Mouse (Mus musculus) embryonic facial prominence, embryonic 13.5 days (tissue): Measurements from ENCODE around the gene Tmem138. TPM values are rescaled to one million over a fixed set of nuclear protein-coding genes. Genes with fewer than 3 reads are reported as not detected.

Experiments
- ATAC-seq: fragments of 200-750 bp; cut with Nextera tagmentation; 2 replicates; pipeline ENCODE4 v1.8.0; 2017; ENCODE audit warnings: low read depth; ENCODE audit not compliant: insufficient number of reproducible peaks, insufficient read depth, low FRiP score, low TSS enrichment
- H3K27ac ChIP-seq: fragments of 300-500 bp; sonication (generic); 2 replicates; pipeline ENCODE4 v1.5.1; 2015; ENCODE audit warnings: moderate library complexity, mild to moderate bottlenecking, inconsistent platforms
- H3K27me3 ChIP-seq: fragments of 300-500 bp; sonication (generic); 2 replicates; pipeline ENCODE4 v1.6.1; 2015; ENCODE audit warnings: mild to moderate bottlenecking, inconsistent platforms
- H3K36me3 ChIP-seq: fragments of 300-500 bp; sonication (generic); 2 replicates; pipeline ENCODE4 v1.6.1; 2015; ENCODE audit warnings: mild to moderate bottlenecking, inconsistent platforms
- H3K4me1 ChIP-seq: fragments of 300-500 bp; sonication (generic); 2 replicates; pipeline ENCODE4 v1.6.1; 2015; ENCODE audit warnings: inconsistent platforms
- H3K4me2 ChIP-seq: fragments of 300-500 bp; sonication (generic); 2 replicates; pipeline ENCODE4 v1.6.1; 2015; ENCODE audit warnings: moderate library complexity, mild to moderate bottlenecking, inconsistent platforms
- H3K4me3 ChIP-seq: fragments of 300-500 bp; sonication (generic); 2 replicates; pipeline ENCODE4 v1.5.1; 2015; ENCODE audit warnings: mild to moderate bottlenecking, inconsistent platforms
- H3K9ac ChIP-seq: fragments of 300-500 bp; sonication (generic); 2 replicates; pipeline ENCODE4 v1.6.1; 2015; ENCODE audit warnings: mild to moderate bottlenecking, inconsistent platforms
- H3K9me3 ChIP-seq: fragments of 300-500 bp; sonication (generic); 2 replicates; pipeline ENCODE4 v1.6.1; 2016; ENCODE audit warnings: inconsistent platforms
- WGBS: fragments of 180-500 bp; shearing (Covaris S2); methylation state at CpG from one replicate; pipeline ENCODE4 v1.1.7; 2015; ENCODE audit warnings: mixed read lengths; 5-methylcytosine and 5-hydroxymethylcytosine counted together
- polyA plus RNA-seq: library from polyadenylated mRNA; unstranded; fragments of >200 nt; fragmentation: Nextera tagmentation; extraction: Ambion mirVana; gene quantifications from 2 replicates; pipeline ENCODE4 v1.2.1, GENCODE M21; 2015

Tmem138 gene
- 38.3 and 39.1 TPM in 2 replicates for polyA plus RNA-seq

DNA sequence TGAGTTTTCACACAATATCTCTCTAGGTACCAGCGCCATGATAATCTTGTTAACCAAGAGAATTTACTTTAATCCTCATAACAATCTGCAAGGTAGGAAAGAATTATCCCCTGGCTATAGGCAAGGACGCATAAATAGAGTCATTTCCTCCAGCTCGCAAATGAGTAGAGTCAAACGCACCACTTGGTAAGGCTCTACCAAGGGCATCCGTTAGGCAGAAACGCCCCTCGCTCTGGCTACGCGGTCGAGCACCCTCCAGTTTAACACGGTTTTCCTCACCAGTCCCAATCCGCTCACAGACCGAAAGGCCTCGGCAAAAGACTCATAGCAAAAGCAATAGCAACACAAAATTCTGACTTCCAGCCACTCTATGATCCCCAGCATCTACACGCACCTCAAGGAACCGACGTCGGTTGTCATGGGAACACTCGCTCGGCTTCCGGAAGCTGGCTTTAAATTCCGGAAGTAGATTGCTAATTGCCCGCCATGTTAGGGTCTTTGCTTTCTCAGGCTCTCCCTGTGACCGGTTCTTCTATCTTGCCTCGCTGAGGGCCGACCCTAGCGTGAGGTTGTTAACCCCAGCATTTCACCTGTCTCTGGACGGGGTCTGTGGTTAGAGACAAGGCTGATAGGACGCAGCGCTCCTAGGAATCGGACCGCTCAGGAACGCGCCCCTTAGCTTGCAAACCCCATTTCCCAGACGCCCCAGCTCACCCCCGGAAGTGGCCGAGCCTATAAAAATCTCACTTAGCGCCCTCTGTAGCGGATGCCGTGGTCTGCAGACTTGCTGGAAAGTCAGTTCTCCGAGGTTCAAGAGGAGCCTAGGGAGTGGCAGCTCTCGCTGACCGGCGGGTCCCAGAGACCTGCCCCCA lies at the start of gene Tmem138, which contains the start of gene Cyb561a3:
Gene Tmem138 (minus strand): TSS at position 673 of the 872 bp plus-strand sequence.
Gene Cyb561a3 (plus strand): TSS at position 483 of the 872 bp plus-strand sequence.
- Histone ChIP-seq H3K9ac (peak within 1 kb of the TSS; percentile 85), H3K27me3 (no peaks in the 10 kb centered on the region), H3K4me2 (peak within 1 kb of the TSS; percentile 84), H3K4me3 (peak within 1 kb of the TSS; percentile 68), H3K27ac (peak within 1 kb of the TSS; percentile 88), H3K4me1 (peaks cover 18% of the 10 kb centered on the region), H3K36me3 (peaks cover 30% of the 10 kb centered on the region), H3K9me3 (no peaks in the 10 kb centered on the region)
- ATAC-seq: peak; percentile 91
- under 1% methylated on average over 44 of the region's 44 CpGs for WGBS

DNA sequence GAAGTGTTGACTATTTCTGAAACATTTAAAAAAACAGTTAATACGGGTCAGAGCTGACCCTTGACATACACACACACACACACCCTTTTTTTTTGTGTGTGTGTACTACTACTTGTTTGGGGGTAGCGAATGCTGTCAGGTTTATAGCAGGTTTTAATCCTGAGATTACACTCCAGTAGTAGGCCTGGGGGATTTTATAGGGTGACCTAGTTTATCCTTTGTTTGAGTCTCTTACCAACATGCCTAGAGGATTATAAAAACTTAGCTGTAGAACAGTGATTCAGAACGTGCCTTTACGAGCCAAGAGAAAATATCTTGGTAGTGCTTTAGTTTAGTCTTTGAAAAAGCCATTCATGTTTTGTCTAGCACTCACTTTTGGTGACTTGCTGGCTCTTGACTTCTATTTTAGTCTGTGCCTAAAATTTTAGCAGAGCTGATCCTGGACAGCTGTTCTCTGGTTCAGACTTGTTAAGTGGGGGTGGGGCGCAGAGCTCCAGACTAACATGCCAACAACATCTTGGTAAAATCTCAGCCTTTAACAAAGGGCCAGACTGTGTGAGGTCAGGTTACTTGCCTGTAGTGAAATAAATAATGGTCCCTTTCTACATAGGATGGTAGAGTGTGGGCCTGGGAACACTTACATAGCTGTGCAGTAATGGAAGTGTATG lies 31.5 kb upstream of the Tmem138 start:
- H3K27ac ChIP-seq: no peak overlapping the region
- ATAC-seq: no peak
- no peak overlapping the region for H3K9ac ChIP-seq
- H3K9me3 ChIP-seq: no peaks in the 10 kb centered on the region
- no peaks in the 10 kb centered on the region for H3K27me3 ChIP-seq
- WGBS: 84% methylated on average over 5 of the region's 5 CpGs
- no peak overlapping the region for H3K4me3 ChIP-seq
- no peak overlapping the region for H3K4me2 ChIP-seq
- peaks cover 34% of the 10 kb centered on the region for H3K4me1 ChIP-seq
- peaks cover 64% of the 10 kb centered on the region for H3K36me3 ChIP-seq

DNA sequence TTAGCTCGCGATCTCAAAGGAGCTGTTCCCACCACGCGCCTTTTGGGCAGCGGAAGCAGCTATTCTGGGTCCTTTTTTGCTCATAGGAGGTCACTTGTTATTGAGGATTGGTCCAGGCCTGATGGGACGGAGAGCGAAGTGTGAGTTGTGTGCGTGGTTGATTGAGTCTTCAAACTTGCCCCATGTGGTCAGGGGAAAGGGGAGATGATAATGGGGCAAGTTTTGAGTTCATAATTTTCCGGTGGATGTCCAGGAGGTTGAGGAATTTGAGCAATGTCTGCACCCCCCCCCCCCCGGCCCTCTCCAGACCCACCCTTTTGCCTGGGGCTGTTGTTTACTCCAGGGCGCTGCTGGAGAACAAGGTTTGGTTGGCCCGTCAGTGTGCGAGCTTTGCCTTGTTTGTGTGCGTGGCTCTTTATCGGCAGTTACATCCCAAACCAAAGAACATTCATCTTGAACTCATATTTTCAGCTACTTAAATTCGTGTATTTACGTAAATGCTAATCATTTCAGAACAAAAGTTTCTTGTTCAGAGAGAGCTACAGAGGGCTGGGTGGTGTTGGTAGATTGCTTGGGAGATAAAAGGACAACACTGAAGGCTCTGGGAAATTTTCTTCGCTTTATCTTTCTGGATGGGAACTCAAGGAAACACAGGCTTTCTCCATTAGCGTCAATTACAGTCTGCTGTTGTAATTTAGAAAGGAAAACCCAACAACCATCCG lies 28.9 kb upstream of the Tmem138 start:
- ATAC-seq: no peak
- 4% methylated on average over 20 of the region's 20 CpGs for WGBS
- peak overlapping the region; percentile 99 for H3K4me3 ChIP-seq
- no peaks in the 10 kb centered on the region for H3K27me3 ChIP-seq
- H3K9ac ChIP-seq: peak overlapping the region; percentile 98
- H3K4me2 ChIP-seq: peak overlapping the region; percentile 79
- H3K36me3 ChIP-seq: peaks cover 38% of the 10 kb centered on the region
- peaks cover 47% of the 10 kb centered on the region for H3K4me1 ChIP-seq
- no peaks in the 10 kb centered on the region for H3K9me3 ChIP-seq
- peak overlapping the region; percentile 94 for H3K27ac ChIP-seq

DNA sequence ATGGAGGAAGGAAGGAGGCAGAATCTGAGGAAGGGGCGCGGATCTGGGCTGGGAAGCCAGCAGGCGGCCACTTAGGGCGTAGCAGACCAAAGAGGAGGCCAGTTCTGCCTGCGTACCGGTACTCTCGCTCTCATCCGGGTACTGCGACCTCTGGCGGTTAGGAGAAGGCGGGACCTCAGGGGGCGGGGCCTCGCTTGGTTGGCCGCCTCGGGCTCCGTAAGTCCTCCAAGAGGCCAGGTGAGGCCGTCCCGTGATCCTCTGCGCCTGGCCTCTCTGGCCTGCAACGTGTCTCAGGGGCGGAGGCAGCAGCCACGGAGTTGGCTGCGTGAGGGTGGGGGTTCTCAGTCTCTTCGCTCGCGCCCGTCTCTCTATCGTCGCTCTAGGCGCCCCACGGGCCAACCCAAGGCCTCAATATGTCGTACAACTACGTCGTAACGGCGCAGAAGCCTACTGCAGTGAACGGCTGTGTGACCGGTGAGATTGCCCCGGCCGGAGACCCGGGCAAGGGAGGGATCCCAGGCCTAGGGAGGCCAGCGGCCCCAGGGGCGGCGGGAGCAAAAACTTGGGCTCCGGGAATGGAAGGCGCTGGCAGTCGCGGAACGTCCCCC lies 28.2 kb upstream of the Tmem138 start, which contains the start of the genes Ddb1 and Tkfc:
Gene Ddb1 (plus strand): TSS at position 35 of the 608 bp plus-strand sequence.
Gene Tkfc (minus strand): TSS at position 362 of the 608 bp plus-strand sequence.
- Histone ChIP-seq H3K4me1 (peaks cover 47% of the 10 kb centered on the region), H3K27ac (peak within 1 kb of the TSS; percentile 94), H3K4me3 (peak within 1 kb of the TSS; percentile 99), H3K36me3 (peaks cover 33% of the 10 kb centered on the region), H3K9ac (peak within 1 kb of the TSS; percentile 98), H3K9me3 (no peaks in the 10 kb centered on the region), H3K27me3 (no peaks in the 10 kb centered on the region), H3K4me2 (peak within 1 kb of the TSS; percentile 79)
- peak; percentile 95 for ATAC-seq
- under 1% methylated on average over 49 of the region's 49 CpGs for WGBS

DNA sequence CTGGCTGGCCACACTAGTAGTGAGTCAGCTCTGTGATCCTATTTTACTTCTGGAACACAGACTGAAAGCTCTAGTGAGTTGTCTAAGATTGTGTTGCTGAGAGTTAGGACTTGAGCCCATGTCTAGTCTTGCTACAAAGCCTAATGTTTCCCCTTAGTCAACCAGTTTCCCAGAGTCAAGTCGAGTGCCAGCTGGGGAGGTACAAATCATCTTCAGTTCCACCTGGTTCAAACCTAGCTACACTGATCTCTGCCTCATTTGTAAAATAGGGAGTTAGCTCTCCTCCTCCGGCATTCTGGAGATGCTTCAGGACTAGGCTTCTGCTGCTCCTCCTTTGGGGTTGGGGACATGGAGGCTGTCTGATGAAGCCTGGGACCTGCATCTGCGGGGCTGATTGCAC lies 27.4 kb upstream of the Tmem138 start:
- Histone ChIP-seq H3K4me1 (peaks cover 47% of the 10 kb centered on the region), H3K27ac (peak overlapping the region; percentile 94), H3K4me3 (peak overlapping the region; percentile 99), H3K4me2 (peak overlapping the region; percentile 79), H3K36me3 (peaks cover 33% of the 10 kb centered on the region), H3K27me3 (no peaks in the 10 kb centered on the region), H3K9me3 (no peaks in the 10 kb centered on the region), H3K9ac (peak overlapping the region; percentile 98)
- ATAC-seq: no peak
- WGBS: 58% methylated on average over 3 of the region's 3 CpGs

DNA sequence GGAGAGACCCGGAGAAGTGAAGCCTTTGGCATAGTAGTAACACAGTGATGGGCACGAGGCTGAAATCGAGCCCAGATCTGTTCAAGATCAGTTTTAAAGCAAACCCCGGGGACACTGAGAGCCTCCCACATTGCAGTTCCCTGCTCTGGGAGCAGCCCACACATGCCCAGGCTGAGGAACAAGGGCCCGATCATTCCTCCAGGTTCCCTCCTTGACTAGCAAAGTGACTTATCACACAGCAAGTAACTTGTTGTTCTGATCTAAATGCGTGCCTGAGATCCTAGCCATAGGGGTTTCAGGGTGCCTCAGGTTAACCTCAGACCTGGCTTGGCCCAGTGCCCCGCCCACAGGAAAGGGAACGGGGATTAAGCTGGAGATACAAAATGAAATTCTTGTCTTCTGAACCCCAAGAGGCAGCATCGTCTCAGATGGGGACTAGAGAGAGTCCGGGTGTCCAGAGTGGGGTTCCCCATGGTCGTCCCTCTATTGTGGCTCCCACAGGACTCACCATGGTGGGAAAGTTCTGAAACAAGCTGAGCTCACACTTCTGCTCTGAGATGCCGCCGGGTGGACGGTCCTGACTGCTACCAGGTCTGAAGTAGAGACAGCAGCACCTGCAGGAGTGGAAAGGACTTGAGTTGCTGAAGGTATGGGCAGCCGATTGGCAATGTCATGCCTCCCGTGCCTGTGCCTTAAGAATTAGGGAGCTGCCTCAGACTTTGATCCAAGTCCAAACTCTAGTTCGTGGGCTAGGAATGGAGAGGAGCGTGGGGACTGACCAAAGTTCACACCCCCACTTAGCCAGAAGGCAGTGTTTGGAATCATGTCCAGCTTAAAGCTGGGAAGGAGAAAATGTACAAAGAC lies 26.7 kb upstream of the Tmem138 start:
- Histone ChIP-seq H3K9ac (peak overlapping the region; percentile 98; the same call in 1 of the 2 replicates), H3K27me3 (no peaks in the 10 kb centered on the region), H3K36me3 (peaks cover 33% of the 10 kb centered on the region), H3K4me1 (peaks cover 47% of the 10 kb centered on the region), H3K4me2 (peak overlapping the region; percentile 79; the same call in 1 of the 2 replicates), H3K4me3 (no peak overlapping the region), H3K27ac (peak overlapping the region; percentile 92; the same call in 1 of the 2 replicates), H3K9me3 (no peaks in the 10 kb centered on the region)
- 81% methylated on average over 18 of the region's 18 CpGs for WGBS
- ATAC-seq: no peak

DNA sequence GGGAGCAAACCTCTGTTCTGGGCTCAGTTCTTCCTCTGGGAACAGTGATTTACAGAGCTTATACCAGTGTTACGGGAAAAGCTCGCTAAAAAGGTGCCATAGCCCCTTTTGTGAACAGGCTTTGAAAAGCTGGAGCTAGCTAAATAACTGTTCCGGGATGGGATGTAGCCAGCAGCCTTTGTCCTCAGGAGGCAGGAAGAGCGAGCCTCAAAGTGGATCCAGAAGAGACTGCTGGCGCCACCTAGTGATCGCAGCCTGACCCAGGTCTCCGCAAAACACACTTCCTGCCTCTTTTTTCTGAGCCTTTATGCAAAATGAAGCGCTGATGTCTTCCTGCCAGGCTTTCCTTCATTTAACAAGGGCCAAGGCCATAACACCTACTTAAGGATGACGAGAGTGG lies 25.6 kb upstream of the Tmem138 start:
- no peaks in the 10 kb centered on the region for H3K9me3 ChIP-seq
- no peaks in the 10 kb centered on the region for H3K27me3 ChIP-seq
- H3K9ac ChIP-seq: peak overlapping the region; percentile 76
- H3K27ac ChIP-seq: peak overlapping the region; percentile 92
- no peak for ATAC-seq
- peak overlapping the region; percentile 67 for H3K4me2 ChIP-seq
- peak overlapping the region; percentile 37 for H3K4me3 ChIP-seq
- peaks cover 38% of the 10 kb centered on the region for H3K4me1 ChIP-seq
- 3% methylated on average over 9 of the region's 9 CpGs for WGBS
- H3K36me3 ChIP-seq: peaks cover 27% of the 10 kb centered on the region

DNA sequence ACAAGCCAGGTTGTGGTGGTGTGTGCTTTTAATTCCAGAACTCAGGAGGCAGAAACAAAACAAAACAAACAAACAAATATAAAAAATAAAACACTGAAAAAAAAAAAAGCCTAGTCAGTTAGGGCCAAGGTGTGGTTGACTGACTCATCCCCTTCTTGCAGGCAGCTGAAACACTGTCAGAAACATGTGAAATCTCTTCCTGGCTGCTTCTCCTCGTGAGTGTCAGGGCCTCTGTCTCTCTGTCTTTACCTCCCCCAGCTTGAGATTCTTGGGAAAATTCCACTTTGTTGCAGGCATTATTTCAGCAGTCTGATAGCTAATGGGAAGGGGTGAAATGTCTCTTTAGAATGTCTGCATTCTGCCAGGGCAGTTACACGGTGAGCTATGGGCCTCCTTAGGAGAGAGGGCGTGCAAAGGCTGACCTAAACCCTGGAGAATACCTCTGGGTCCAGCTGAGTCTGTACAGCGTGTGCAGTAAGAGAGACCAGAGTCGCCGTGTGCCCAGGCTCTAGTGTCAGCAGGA lies 25.1 kb upstream of the Tmem138 start:
- no peaks in the 10 kb centered on the region for H3K9me3 ChIP-seq
- peaks cover 34% of the 10 kb centered on the region for H3K4me1 ChIP-seq
- H3K4me2 ChIP-seq: peak overlapping the region; percentile 67
- peak overlapping the region; percentile 37 for H3K4me3 ChIP-seq
- H3K27ac ChIP-seq: peak overlapping the region; percentile 92
- 5% methylated on average over 6 of the region's 6 CpGs for WGBS
- peak overlapping the region; percentile 76 for H3K9ac ChIP-seq
- peaks cover 22% of the 10 kb centered on the region for H3K36me3 ChIP-seq
- ATAC-seq: no peak
- no peaks in the 10 kb centered on the region for H3K27me3 ChIP-seq

DNA sequence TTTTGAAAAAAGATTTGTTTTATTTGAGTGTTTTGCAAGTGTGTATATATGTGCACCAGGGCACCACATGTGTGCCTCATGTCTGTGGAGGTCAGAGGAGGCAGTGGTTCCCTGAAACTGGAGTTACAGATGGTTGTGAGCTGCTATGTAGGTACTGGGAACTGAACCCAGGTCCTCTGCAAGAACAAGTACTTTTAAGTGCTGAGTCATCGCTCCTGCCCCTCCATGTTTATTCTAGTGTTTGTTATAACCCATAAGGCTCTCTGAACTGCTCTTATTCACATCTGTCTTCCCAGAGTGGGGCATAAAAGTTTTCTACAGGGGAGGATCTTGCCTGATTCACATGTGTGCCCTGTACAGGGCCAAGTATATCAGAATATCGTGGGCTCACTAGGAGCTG lies 22.5 kb upstream of the Tmem138 start:
- H3K9ac ChIP-seq: no peak overlapping the region
- no peaks in the 10 kb centered on the region for H3K9me3 ChIP-seq
- H3K27me3 ChIP-seq: no peaks in the 10 kb centered on the region
- peaks cover 22% of the 10 kb centered on the region for H3K4me1 ChIP-seq
- 95% methylated on average over 2 of the region's 2 CpGs for WGBS
- no peak overlapping the region for H3K4me2 ChIP-seq
- no peak for ATAC-seq
- H3K36me3 ChIP-seq: peaks cover 46% of the 10 kb centered on the region
- no peak overlapping the region for H3K27ac ChIP-seq
- no peak overlapping the region for H3K4me3 ChIP-seq

DNA sequence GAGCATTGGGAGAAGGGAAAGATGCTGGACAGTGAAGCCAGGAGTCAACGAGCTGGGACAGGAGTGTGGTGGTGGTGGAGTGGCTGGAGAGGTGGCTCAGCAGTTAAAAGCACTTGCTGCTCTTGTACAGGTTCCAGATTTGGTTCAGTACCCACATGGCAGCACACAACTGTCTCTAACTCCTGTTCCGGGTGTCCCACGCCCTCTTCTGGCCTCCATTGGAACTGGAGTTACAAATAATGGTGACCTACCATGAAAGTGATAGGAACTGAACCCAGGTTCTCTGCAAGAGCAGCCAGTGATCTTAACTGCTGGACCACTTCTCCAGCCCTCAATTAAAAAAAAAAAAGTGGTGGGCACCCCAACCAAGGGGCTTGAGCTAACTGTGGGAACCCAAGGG lies 21.0 kb upstream of the Tmem138 start:
- 38% methylated on average over 3 of the region's 3 CpGs for WGBS
- H3K36me3 ChIP-seq: peaks cover 55% of the 10 kb centered on the region

More for the DNA sequence above, 21.0 kb upstream of the Tmem138 start:
- Histone ChIP-seq H3K9ac (no peak overlapping the region), H3K9me3 (no peaks in the 10 kb centered on the region), H3K4me2 (no peak overlapping the region), H3K4me3 (no peak overlapping the region), H3K27ac (no peak overlapping the region), H3K4me1 (peaks cover 8% of the 10 kb centered on the region), H3K27me3 (no peaks in the 10 kb centered on the region)
- ATAC-seq: no peak
